Mouse (Mus musculus) limb, embryonic 14.5 days (tissue): ENCODE data around the gene Cpeb3. TPM values are rescaled to one million over a fixed set of nuclear protein-coding genes. Genes with fewer than 3 reads are reported as not detected.

Experiments used
- ATAC-seq: fragments of 200-750 bp; cut with Nextera tagmentation; 2 replicates; pipeline ENCODE4 v1.8.0; 2017; ENCODE audit warnings: low read depth, moderate number of reproducible peaks, moderate TSS enrichment; ENCODE audit not compliant: low FRiP score
- DNase-seq: peaks from one replicate; pipeline ENCODE4 v3.0.0-alpha.2; 2015; ENCODE audit warnings: low spot score
- H3K27ac ChIP-seq: fragments of 300-500 bp; sonication (generic); replicated peaks from 2 replicates; pipeline ENCODE4 v1.5.1; 2014; ENCODE audit warnings: low read depth, mild to moderate bottlenecking, low read length, moderate library complexity, mixed read lengths
- H3K27me3 ChIP-seq: fragments of 300-500 bp; sonication (generic); 2 replicates; pipeline ENCODE4 v1.6.1; 2014; ENCODE audit warnings: low read length, mixed read lengths; ENCODE audit not compliant: control insufficient read depth, insufficient read depth
- H3K36me3 ChIP-seq: fragments of 300-500 bp; sonication (generic); 2 replicates; pipeline ENCODE4 v1.6.1; 2014; ENCODE audit warnings: mild to moderate bottlenecking, low read length, moderate library complexity, mixed read lengths; ENCODE audit not compliant: control insufficient read depth, insufficient read depth
- H3K4me1 ChIP-seq: fragments of 300-500 bp; sonication (generic); 2 replicates; pipeline ENCODE4 v1.6.1; 2014; ENCODE audit warnings: antibody characterized with exemption, low read length, mixed read lengths; ENCODE audit not compliant: control insufficient read depth, insufficient read depth
- H3K4me2 ChIP-seq: fragments of 300-500 bp; sonication (generic); replicated peaks from 2 replicates; pipeline ENCODE4 v1.6.1; 2014; ENCODE audit warnings: low read depth, mild to moderate bottlenecking, low read length, moderate library complexity; ENCODE audit not compliant: severe bottlenecking
- H3K4me3 ChIP-seq: fragments of 300-500 bp; sonication (generic); replicated peaks from 2 replicates; pipeline ENCODE4 v1.5.1; 2014; ENCODE audit warnings: low read length
- H3K9ac ChIP-seq: fragments of 300-500 bp; sonication (generic); 2 replicates; pipeline ENCODE4 v1.6.1; 2014; ENCODE audit warnings: mild to moderate bottlenecking, low read depth, low read length, moderate library complexity; ENCODE audit not compliant: severe bottlenecking
- H3K9me3 ChIP-seq: fragments of 300-500 bp; sonication (generic); 2 replicates; pipeline ENCODE4 v1.6.1; 2016; ENCODE audit warnings: low read length; ENCODE audit not compliant: control insufficient read depth
- POLR2A ChIP-seq: fragments of 200-500 bp; IDR thresholded peaks from 2 replicates; pipeline ENCODE4 v1.8.0; 2012; ENCODE audit warnings: inconsistent platforms, mild to moderate bottlenecking, moderate library complexity, borderline replicate concordance; ENCODE audit not compliant: insufficient read depth, insufficient read length; ENCODE audit errors: extremely low read depth
- WGBS: fragments of 180-500 bp; shearing (Covaris S2); extraction: QIAGEN DNeasy Blood & Tissue Kit; methylation state at CpG from one replicate; pipeline ENCODE4 v1.1.7; 2014; 5-methylcytosine and 5-hydroxymethylcytosine counted together
- polyA plus RNA-seq, 2 experiments: library from polyadenylated mRNA; depleted of rRNA in 1 of 2; stranded (reverse) in 1 of 2; unstranded in 1 of 2; fragments of >200 nt; fragmentation: Nextera tagmentation in 1 of 2; extraction: Ambion mirVana in 1 of 2; gene quantifications; 2 replicates each; pipeline versions ENCODE4 v1.2.1 to v1.2.3; 2012 to 2014

The Cpeb3 gene
- polyA plus RNA-seq, 2 experiments = 1.4 to 1.6 TPM

DNA sequence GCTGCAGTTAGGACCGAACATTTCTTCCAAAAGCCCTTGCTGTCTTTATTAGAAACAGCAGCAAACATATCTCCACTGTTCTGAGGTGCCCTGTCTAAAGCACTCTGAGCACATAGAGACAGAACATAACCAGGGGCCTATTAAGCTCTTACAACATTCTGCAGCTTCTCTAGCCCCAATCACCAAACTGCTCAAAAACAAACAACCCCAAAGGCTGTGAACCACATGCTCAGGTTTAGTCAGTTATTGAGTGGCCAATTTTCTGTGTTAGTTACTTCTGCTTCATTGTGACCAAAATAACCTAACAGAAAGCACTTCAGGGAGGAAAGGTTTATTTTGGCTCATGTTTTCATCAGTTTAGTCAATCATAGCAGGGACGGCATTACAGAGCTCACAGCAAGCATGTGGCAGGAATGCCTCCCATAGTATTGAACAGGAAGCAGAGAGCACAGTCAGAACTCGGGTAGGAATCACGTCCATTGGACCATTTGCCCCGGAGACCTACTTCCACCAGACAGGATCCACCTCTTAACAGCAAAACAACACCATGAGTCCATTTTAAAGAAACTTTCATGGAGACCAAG lies 15.8 kb downstream of the Cpeb3 start:
- ATAC-seq (no peak), DNase-seq (no peak)
- Histone ChIP-seq H3K4me3 (no peak overlapping the region), H3K9ac (no peak overlapping the region), H3K4me1 (no peaks in the 10 kb centered on the region), H3K9me3 (no peaks in the 10 kb centered on the region), H3K36me3 (no peaks in the 10 kb centered on the region), H3K27ac (no peak overlapping the region), H3K27me3 (no peaks in the 10 kb centered on the region), H3K4me2 (no peak overlapping the region)
- no peak for TF ChIP-seq POLR2A
- 74% methylated on average over 5 of the region's 5 CpGs for WGBS

DNA sequence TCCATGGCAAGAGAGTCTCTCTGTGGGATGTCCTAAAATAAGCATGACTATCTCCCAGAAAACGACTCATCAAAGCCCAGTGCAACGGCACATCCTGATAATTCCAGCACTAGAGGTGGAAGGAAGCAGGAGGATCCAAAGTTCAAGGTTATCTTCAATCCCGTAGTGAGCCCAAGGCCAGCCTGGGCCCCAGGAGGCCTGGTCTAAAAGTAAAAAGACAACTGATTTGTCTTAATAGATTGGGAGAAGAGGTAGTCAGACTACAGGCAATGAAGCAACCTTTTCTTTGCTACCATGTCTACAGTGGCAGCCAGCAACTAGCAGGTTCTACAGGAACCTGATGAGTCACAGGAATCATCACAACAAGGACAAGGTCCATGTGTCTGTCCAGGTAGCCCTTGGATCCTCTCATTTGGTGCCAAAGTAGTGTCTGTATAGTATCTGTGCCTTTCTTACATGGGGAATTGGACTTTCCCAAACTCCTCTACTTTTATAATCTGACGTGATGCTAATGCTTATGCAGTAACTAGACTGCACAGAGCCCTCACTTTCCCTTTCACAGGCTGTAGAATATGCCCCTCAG lies 19.9 kb downstream of the Cpeb3 start:
- ATAC-seq = no peak
- no peaks in the 10 kb centered on the region for H3K36me3 ChIP-seq
- H3K9ac ChIP-seq = no peak overlapping the region
- no peak overlapping the region for H3K4me3 ChIP-seq
- no peaks in the 10 kb centered on the region for H3K27me3 ChIP-seq
- H3K27ac ChIP-seq = no peak overlapping the region
- no peak for DNase-seq
- H3K4me1 ChIP-seq = no peaks in the 10 kb centered on the region
- no peak for TF ChIP-seq POLR2A
- H3K9me3 ChIP-seq = no peaks in the 10 kb centered on the region
- WGBS = 73% methylated on average over 4 of the region's 4 CpGs
- no peak overlapping the region for H3K4me2 ChIP-seq

DNA sequence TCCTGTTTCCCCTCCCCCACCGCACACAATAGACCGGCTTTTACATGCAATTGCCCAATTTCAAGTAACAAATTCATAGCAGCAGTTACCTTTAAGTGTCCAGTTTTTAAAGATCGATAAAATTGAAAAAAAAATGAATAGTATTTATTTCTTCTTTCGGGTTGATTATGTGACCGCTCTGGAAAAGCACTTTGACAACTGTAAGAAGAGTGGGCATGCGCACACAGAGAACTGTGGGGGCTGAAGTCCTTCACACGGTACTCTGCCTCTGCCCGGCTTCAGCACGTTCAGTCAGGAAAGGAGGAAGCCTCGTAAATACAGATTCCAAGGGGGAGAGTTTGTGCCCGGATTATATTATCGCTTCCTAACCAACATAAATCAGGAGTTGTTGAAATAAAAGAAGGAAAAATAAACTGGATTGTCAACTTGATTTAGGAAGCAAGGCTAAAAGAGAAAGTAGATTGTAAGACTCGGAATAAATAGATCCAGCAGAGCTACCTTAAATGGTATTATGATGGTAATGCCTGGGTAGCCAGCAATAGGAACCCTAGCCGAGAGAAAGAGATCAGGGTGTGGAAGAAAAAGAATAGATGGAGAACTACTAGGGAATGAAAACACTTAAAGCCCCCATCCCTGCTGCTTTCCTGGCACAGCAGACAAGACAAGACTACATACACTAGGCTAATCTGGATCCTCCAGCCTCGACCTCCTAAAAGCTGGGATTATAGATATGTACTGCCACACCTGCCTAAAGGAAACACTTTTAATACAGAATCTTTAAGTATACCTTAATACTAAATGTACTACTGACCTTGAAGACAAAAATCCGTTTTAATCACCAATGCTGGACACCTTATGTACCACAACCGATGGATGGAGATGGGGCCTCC lies 30.3 kb downstream of the Cpeb3 start:
- no peaks in the 10 kb centered on the region for H3K36me3 ChIP-seq
- WGBS = 18% methylated on average over 17 of the region's 17 CpGs

GRCm38 (mm10) chr19:37176879-37177462 lies 31.4 kb downstream of the Cpeb3 start:
- WGBS = 41% methylated on average over 4 of the region's 4 CpGs
- ATAC-seq (no peak), DNase-seq (no peak)
- H3K4me3 ChIP-seq = no peak overlapping the region
- no peak for TF ChIP-seq POLR2A
- H3K27me3 ChIP-seq = peaks cover 39% of the 10 kb centered on the region
- H3K4me2 ChIP-seq = no peak overlapping the region
- H3K27ac ChIP-seq = no peak overlapping the region
- H3K4me1 ChIP-seq = peaks cover 11% of the 10 kb centered on the region; the same call in 1 of the 2 replicates
- no peaks in the 10 kb centered on the region for H3K36me3 ChIP-seq
- no peak overlapping the region for H3K9ac ChIP-seq
- no peaks in the 10 kb centered on the region for H3K9me3 ChIP-seq

More for the DNA sequence above, 30.3 kb downstream of the Cpeb3 start:
- peak; percentile 62 for DNase-seq
- Histone ChIP-seq H3K27me3 (peaks cover 28% of the 10 kb centered on the region), H3K4me1 (peaks cover 11% of the 10 kb centered on the region; the same call in 1 of the 2 replicates), H3K27ac (no peak overlapping the region), H3K9me3 (no peaks in the 10 kb centered on the region), H3K4me3 (peak overlapping the region; percentile 29), H3K4me2 (peak overlapping the region; percentile 48), H3K9ac (0 out of 2 replicates have a peak overlapping the region, but pooled peaks have one; percentile 17)
- TF ChIP-seq POLR2A = no peak
- peak; percentile 60; the same call in 1 of the 2 replicates for ATAC-seq

- 10% methylated on average over 6 of the region's 6 CpGs for WGBS
- peak overlapping the region; percentile 63 for H3K4me3 ChIP-seq
- DNase-seq (no peak), ATAC-seq (no peak)
- peaks cover 39% of the 10 kb centered on the region for H3K27me3 ChIP-seq
- peak overlapping the region; percentile 100 for H3K4me2 ChIP-seq
- H3K36me3 ChIP-seq = no peaks in the 10 kb centered on the region
- no peak overlapping the region for H3K9ac ChIP-seq
- H3K9me3 ChIP-seq = no peaks in the 10 kb centered on the region
- TF ChIP-seq POLR2A = no peak
- peaks cover 11% of the 10 kb centered on the region; the same call in 1 of the 2 replicates for H3K4me1 ChIP-seq
- H3K27ac ChIP-seq = no peak overlapping the region
These were observed 32.5 kb downstream of the Cpeb3 start for GRCm38 (mm10) chr19:37175919-37176318.
